Mouse (Mus musculus): Measurements from ENCODE around the gene Gm20388. TPM values are rescaled to one million over a fixed set of nuclear protein-coding genes. Genes with fewer than 3 reads are reported as not detected.
A peak's percentile ranks its signal among the peaks of the same experiment; 100 is the strongest.

Gm20388 gene
- total and polyA plus RNA-seq, 2 experiments from 2014 or later: 17.3 TPM; not detected in 1

DNA sequence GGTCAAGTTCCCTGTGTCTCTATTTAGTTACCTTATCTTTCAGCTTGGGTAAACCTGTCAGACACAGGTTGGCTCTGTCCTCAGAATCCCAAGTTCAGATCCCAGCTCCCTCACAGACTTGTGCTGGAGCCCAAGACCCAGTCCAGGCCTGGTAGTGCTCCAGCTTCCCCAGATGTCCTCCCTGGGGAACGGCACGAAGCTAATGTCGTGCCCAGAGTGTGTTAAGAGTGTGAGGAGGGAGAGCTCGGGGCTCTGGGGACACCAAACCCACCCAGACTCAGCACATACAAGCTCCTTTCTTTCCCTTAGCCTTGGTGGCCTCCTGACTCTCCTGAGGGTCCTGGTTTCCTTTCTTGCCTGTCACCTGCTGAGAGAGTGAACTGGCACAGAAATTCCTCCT lies 1389.4 kb downstream of the Gm20388 start:
- H3K27ac ChIP-seq (ENCODE audit: low read depth): no peak overlapping the region
- peaks cover 12% of the 10 kb centered on the region for H3K4me1 ChIP-seq (ENCODE audit: control insufficient read depth, insufficient read depth)
- DNase-seq (ENCODE audit: low spot score) (no peak), ATAC-seq (ENCODE audit: insufficient read depth, low read depth) (no peak)
- no peak overlapping the region for H3K4me3 ChIP-seq (ENCODE audit: low read depth, low read length)
- H3K9me3 ChIP-seq (replicated peaks; ENCODE audit: control insufficient read depth, low read length): no peaks in the 10 kb centered on the region
- 0 out of 2 replicates have a peak, but pooled peaks cover 8% of the 10 kb centered on the region for H3K27me3 ChIP-seq (ENCODE audit: control insufficient read depth, insufficient read depth, low read length)
- no peak for TF ChIP-seq EP300 (IDR thresholded peaks at IDR 0.05; ENCODE audit: low read depth)
- no peak for TF ChIP-seq CTCF (IDR thresholded peaks at IDR 0.05; ENCODE audit: low read depth)
- no peaks in the 10 kb centered on the region for H3K36me3 ChIP-seq (replicated peaks; ENCODE audit: control insufficient read depth, insufficient read depth, low read length)
- H3K9ac ChIP-seq (replicated peaks; ENCODE audit: low read depth, low read length): no peak overlapping the region
- no peak overlapping the region for H3K4me2 ChIP-seq (ENCODE audit: low read depth, low read length)
- 61% methylated on average over 4 of the region's 4 CpGs for WGBS

DNA sequence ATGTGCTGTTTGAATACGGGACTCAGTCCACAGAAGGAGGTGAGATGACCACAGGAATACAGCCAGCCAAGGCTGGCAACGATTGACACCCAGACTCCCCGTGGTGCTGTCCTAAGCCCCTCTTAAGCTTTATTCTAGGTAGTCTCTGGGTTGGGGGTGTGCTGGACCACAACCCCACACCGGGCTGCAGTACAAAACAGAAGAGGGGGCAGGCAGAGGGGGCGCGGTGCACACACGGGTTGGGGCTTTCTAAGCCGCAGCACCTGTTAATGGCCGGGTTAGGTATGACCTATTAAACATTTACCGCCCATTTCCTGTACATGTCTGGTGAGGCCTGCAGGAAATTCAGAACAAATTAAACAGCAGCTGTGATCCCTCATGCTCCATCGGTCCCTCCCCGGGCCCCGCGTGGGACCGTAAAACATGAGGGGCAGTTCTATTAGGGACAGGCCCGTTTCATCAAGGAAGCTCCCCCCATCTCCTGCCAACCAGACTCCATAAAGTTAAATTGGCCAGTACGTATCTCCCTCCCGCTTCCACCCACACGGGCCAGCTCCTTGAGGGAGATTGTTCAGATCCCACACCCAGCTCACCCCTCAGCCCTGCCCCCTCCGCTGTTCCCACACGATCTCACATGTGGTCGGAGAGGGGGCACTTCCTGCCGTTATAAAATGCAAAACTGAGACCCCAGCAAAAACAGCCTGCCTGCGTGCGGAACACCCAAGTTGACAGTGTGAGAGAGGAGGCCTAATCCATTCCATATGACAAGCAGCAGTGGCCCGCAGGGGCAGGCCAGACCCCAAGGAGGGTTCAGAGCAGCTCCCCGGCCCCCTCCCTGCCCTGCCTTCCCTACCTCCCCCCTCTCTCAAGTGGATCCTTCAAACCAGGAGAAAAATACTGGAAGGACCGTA lies 1390.1 kb downstream of the Gm20388 start:
- Histone ChIP-seq H3K4me1 (ENCODE audit: control insufficient read depth, insufficient read depth) (peaks cover 12% of the 10 kb centered on the region), H3K4me2 (ENCODE audit: low read depth, low read length) (peak overlapping the region; percentile 36), H3K4me3 (ENCODE audit: low read depth, low read length) (no peak overlapping the region), H3K9ac (replicated peaks; ENCODE audit: low read depth, low read length) (0 out of 2 replicates have a peak overlapping the region, but pooled peaks have one; percentile 2), H3K27me3 (ENCODE audit: control insufficient read depth, insufficient read depth, low read length) (0 out of 2 replicates have a peak, but pooled peaks cover 8% of the 10 kb centered on the region), H3K27ac (ENCODE audit: low read depth) (peak overlapping the region; percentile 15; the same call in 1 of the 2 replicates), H3K36me3 (replicated peaks; ENCODE audit: control insufficient read depth, insufficient read depth, low read length) (no peaks in the 10 kb centered on the region), H3K9me3 (replicated peaks; ENCODE audit: control insufficient read depth, low read length) (no peaks in the 10 kb centered on the region)
- DNase-seq (ENCODE audit: low spot score) (no peak), ATAC-seq (ENCODE audit: insufficient read depth, low read depth) (peak; percentile 36; the same call in 1 of the 2 replicates)
- TF ChIP-seq EP300 (IDR thresholded peaks at IDR 0.05; ENCODE audit: low read depth) (no peak), CTCF (IDR thresholded peaks at IDR 0.05; ENCODE audit: low read depth) (no peak)
- 40% methylated on average over 28 of the region's 28 CpGs for WGBS

DNA sequence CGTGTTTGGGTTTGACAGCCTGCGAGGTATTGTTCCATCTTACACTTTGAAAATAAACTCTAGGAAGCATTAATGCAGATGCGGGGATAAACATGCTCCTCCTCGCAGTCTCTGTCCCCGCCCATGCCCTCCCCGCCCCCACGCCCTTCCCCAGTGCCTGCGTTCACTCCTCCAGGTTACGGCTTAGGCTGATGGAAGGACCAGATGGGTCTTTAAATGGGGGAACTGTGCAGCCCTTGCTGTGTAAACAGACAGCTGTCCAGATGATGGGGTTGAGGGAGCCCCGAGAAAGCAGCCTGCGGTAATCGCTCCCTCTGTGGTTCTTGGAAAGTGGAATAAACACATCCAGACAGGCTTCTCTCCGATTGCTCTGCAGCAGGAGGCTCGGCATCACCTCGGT lies 1390.8 kb downstream of the Gm20388 start:
- H3K36me3 ChIP-seq (replicated peaks; ENCODE audit: control insufficient read depth, insufficient read depth, low read length): no peaks in the 10 kb centered on the region
- no peak overlapping the region for H3K9ac ChIP-seq (replicated peaks; ENCODE audit: low read depth, low read length)
- DNase-seq (ENCODE audit: low spot score) (no peak), ATAC-seq (ENCODE audit: insufficient read depth, low read depth) (peak; percentile 45)
- H3K9me3 ChIP-seq (replicated peaks; ENCODE audit: control insufficient read depth, low read length): no peaks in the 10 kb centered on the region
- no peak for TF ChIP-seq EP300 (IDR thresholded peaks at IDR 0.05; ENCODE audit: low read depth)
- no peak for TF ChIP-seq CTCF (IDR thresholded peaks at IDR 0.05; ENCODE audit: low read depth)
- peak overlapping the region; percentile 68 for H3K27ac ChIP-seq (ENCODE audit: low read depth)
- WGBS: 25% methylated on average over 15 of the region's 15 CpGs
- H3K4me1 ChIP-seq (ENCODE audit: control insufficient read depth, insufficient read depth): peaks cover 12% of the 10 kb centered on the region
- H3K27me3 ChIP-seq (ENCODE audit: control insufficient read depth, insufficient read depth, low read length): 0 out of 2 replicates have a peak, but pooled peaks cover 8% of the 10 kb centered on the region
- H3K4me3 ChIP-seq (ENCODE audit: low read depth, low read length): no peak overlapping the region
- peak overlapping the region; percentile 36 for H3K4me2 ChIP-seq (ENCODE audit: low read depth, low read length)

DNA sequence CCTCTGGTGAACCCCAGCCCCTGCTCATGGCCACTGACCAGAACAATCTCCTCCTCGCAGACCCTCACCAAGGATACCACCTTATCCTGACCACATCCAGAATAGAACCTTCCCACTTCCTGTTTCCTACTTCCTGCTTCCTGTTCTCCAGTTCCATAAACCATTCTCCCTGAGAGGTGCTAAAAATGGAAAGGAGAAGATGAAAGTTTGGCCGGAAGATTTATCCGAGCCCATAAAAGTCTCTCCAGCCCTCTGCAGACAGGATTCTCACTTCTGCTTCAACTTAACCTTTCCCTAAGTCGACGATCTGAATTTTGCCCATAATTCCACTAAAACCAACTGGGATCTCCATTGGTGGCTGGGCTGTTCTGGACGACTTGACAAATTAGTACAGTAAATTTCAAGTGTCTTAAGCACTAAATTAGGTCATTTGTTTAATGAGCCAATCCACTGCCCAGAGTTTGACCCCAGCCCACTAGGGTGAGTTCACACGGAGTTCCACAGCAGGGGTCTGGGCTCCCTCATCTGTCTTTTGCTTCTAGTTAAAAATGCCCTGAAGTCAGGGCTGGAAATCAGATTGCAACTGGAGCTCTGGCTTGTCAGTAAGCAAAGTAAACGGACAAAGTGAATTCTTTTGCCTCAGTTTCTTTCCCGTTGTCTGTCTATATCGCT lies 1391.5 kb downstream of the Gm20388 start:
- Histone ChIP-seq H3K4me3 (ENCODE audit: low read depth, low read length) (no peak overlapping the region), H3K36me3 (replicated peaks; ENCODE audit: control insufficient read depth, insufficient read depth, low read length) (no peaks in the 10 kb centered on the region), H3K9me3 (replicated peaks; ENCODE audit: control insufficient read depth, low read length) (no peaks in the 10 kb centered on the region), H3K4me1 (ENCODE audit: control insufficient read depth, insufficient read depth) (peaks cover 12% of the 10 kb centered on the region), H3K4me2 (ENCODE audit: low read depth, low read length) (peak overlapping the region; percentile 36), H3K27ac (ENCODE audit: low read depth) (peak overlapping the region; percentile 68), H3K27me3 (ENCODE audit: control insufficient read depth, insufficient read depth, low read length) (0 out of 2 replicates have a peak, but pooled peaks cover 8% of the 10 kb centered on the region), H3K9ac (replicated peaks; ENCODE audit: low read depth, low read length) (no peak overlapping the region)
- TF ChIP-seq CTCF (IDR thresholded peaks at IDR 0.05; ENCODE audit: low read depth): no peak
- no peak for TF ChIP-seq EP300 (IDR thresholded peaks at IDR 0.05; ENCODE audit: low read depth)
- ATAC-seq (ENCODE audit: insufficient read depth, low read depth) (no peak), DNase-seq (ENCODE audit: low spot score) (no peak)
- 52% methylated on average over 10 of the region's 10 CpGs for WGBS

DNA sequence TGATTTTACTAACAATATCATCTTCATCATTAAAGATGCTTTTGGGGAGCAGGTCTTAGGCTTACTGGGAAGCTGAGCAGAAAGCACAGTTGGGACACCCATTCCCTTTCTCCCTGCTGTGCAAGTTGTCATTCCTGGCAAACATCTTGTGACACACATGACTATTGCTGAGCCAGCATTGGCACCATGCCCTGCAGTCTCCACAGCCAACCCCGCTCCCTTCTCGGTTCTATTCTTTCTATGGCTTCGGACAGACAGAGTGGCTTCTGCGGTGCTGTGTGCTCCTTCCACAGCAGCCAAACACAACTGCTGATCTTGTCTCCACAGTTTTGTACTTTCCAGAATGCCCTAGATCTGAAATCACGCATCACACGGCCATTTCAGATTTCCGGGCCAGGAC lies 1397.1 kb downstream of the Gm20388 start:
- Histone ChIP-seq H3K27ac (ENCODE audit: low read depth) (no peak overlapping the region), H3K36me3 (replicated peaks; ENCODE audit: control insufficient read depth, insufficient read depth, low read length) (no peaks in the 10 kb centered on the region), H3K9ac (replicated peaks; ENCODE audit: low read depth, low read length) (no peak overlapping the region), H3K27me3 (ENCODE audit: control insufficient read depth, insufficient read depth, low read length) (0 out of 2 replicates have a peak, but pooled peaks cover 13% of the 10 kb centered on the region), H3K4me1 (ENCODE audit: control insufficient read depth, insufficient read depth) (peaks cover 13% of the 10 kb centered on the region; the same call in 1 of the 2 replicates), H3K4me3 (ENCODE audit: low read depth, low read length) (no peak overlapping the region), H3K4me2 (ENCODE audit: low read depth, low read length) (no peak overlapping the region), H3K9me3 (replicated peaks; ENCODE audit: control insufficient read depth, low read length) (no peaks in the 10 kb centered on the region)
- DNase-seq (ENCODE audit: low spot score) (no peak), ATAC-seq (ENCODE audit: insufficient read depth, low read depth) (no peak)
- WGBS: 47% methylated on average over 7 of the region's 7 CpGs
- no peak for TF ChIP-seq CTCF (IDR thresholded peaks at IDR 0.05; ENCODE audit: low read depth)
